Mouse (Mus musculus): ENCODE results near the gene Gamt.
A peak's percentile ranks its signal among the peaks of the same experiment; 100 is the strongest.
"Not testable (repeated sequence)": the region's sequence is repeated elsewhere in the genome, so short reads cannot be mapped to it uniquely, and the experiment has no call there.

The Gamt gene

DNA sequence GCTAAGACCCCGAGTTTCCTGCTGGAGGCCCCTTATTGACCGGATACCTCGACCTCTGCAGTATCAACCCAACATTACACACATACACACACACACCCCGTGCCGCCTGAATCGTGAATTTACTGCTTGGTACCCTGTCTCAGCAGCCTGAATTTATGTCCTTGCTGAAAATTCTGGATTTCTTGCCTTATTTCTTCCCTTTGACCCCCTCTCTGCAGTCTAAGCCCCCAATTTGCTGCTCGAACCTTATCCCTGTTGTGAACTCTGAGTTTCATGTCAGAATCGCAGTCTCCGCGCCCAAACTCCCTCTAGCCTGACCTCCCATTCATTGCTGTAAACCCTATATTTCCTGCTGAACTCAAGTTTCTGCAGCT, 33.7 kb downstream of the Gamt start:
- DNase-seq = no peak

DNA sequence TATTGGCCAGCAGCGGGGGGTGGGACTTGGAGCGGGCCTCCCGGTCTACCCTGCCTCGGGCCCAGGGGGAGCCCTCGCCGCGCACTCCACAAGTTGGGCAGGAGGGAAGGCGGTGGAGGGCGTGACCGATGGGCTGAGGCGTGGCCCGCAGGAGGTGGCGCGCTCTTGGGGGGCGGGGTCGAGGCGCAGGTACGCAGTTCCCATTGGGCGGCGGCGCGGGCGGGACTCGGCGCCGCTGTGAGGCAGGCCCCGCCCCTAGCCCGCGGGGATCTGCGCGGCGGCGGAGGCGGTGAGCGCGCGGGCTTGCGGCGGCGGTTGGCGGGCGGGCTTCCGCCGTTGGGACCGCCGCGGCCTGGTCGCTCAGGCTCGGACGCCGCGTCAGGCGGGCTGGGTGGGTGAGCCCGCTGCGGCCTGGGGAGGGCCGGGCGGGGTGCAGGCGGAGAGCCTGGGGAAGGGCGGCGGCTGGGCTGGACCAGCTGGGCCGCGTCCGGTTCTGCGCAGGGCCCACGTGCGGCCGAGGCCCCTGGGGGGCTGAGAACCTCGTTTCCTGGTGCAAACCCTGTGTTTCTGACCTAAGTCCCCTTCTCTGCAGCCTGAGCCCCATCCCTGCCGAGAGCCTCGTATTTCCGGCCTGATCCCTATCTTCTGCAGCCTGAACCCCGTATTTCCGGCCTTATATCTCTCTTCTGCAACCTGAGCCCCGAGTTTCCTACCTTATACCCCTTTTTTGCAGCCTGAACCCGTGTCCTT, 34.2 kb downstream of the Gamt start, which contains the start of gene Mum1:
Mum1 (plus strand) TSS at position 19 of the 750 bp plus-strand sequence.
- DNase-seq = peak; percentile 99

DNA sequence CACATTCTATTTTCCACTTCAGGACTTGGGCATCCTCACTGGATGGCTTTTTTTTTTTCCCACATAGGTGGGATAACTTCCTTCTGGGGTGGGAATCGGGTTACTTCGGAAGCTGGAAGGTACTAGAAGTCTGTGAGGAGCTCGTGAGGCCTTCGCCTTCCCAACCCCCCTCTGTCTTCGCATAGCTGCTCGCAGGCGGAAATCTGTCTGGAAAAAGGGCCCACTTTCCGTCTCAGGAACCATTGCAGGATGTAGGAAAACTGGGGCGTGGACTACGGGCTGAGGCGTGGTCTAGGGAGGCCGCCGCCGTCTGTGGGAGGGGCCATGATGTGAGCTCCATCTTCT, 34.8 kb downstream of the Gamt start:
- DNase-seq = no peak

DNA sequence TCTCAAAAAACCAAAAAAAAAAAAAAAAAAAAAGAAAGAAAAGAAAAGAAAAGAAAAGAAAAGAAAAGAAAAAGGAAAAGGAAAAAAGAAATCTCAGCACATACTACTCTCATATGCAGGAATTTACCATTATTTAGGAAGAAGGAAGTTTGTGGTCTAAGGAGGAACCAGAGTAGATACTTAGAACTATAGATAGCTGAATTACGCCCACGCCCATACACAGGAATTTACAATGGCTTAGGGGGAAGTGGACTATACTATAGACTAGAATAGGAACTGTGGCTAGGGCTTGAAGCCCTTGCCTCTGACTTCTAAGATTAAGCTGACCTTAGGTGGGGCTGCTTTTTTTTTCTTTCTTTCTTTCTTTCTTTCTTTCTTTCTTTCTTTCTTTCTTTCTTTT, 37.7 kb downstream of the Gamt start:
- DNase-seq = not testable (repeated sequence)

DNA sequence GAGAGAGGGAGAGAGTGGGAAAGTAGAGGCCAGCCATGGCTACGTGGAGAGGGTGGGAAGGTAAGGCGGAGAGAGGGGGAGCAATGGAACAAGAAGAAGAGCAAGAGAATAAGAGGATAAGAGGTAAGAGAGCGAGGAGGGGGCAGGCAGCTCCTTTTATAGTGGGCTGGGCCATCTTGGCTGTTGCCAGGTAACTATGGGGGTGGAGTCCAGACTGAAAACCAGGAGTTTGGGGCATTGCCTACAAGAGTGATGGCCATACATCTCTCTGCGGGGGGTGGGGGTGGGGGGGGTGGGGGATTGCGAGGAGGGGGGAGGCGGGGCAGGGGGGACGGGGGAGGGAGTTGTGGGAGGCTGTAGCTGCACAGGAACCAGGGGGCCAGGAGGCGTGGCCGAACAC, 40.1 kb downstream of the Gamt start:
- DNase-seq = no peak

DNA sequence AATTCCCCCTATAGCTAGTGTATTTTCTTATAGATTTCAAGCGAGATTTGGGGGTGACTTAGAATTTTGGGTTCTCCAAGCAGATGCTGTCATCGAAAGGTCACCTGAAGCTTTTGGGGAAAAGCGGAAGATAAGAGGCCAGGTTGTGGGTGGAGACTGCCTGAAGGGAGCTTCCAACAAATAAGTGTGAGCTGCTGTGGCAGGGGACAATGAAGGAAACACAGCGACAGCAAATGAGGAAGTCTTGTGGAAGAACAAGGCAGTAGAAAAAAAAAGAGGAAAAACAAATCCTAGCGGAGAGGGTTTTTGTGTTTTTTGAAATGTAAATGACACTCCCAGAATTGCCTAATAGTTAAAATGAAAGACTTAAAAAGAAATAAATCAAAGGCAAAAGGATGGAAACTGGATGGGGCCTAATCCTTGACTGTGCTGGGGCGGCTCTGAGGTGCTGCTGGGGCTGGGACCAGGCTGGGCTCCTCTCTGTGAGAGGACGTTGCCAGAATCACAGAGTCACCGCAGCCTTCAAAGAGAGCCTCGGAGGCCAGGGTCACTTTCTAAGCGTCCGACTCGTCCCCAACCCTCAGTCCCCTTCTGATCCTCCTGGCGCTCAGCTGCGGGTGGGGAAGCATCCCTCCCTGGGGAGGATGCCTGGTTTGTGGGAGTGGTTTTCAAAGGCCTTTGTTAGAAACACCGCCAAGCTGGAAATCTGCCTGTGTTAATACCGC, 45.6 kb downstream of the Gamt start:
- no peak for DNase-seq

DNA sequence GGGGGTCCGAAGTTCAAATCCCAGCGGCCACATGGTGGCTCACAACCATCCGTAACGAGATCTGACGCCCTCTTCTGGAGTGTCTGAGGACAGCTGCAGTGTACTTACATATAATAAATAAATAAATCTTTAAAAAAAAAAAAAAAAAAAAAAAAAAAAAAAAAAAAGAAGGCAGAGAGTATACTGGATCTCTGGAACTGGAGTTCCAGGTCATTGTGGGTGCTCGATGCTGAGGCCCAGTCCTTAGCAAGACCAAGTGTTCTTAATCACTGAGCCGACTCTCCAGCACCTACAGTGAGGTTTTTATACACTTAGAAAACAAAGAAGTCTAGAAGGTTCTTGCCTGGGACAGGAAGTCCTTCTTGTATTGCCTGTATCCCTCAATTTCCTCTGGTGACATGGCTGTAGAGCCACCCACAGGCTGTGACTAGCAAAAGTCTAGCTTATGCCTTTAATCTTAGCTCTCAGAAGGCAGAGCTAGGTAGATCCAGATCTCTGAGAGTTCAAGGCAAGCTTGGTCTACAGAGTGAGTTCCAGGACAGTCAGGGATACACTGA, 49.2 kb downstream of the Gamt start:
- DNase-seq = not testable (repeated sequence)

DNA sequence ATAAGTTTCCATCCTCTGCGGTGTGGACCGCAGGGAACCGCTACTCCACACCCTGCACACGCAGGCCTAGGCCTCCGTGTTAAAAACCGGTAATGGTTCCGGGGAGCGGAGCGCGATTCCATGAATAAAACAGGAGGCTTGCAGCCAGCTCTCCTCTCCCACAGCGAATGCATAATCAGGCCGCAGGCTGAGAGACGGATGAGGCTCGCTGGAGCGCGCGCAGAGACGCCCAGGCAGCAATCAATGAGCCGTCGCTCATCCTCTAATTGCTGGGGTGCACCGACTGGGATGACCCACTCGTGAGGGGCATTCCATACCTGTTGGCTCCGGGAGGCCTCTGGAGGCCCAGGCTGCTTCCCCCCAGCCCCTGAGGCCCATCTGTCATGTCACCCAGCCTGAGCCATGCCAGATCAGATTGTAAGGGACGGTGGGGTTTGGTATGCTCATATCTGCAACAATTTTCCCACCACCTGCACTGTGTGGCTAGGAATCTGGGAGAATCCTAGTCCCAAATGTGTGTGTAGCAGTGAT, 51.9 kb downstream of the Gamt start:
- DNase-seq = no peak

DNA sequence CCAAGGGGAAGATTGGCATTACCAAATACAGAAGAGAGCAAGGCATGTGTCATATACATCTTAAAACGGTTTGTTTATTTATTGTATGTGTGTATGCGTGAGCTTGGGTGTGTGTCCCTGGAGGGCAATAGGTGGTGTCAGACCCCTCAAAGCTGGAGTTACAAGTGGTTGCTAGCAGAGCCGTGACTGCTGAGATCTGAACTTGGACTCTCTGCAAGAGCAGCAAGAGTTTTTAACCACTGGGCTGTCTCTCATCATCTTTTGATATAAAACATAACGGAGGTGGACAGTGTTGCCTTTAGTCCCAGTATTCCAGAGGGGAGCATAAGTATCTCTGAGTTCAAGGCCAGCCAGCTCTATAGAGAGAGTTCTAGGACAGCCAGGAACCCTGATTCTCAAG, 52.6 kb downstream of the Gamt start:
- DNase-seq = no peak

Measured in lung, postnatal 14 days (tissue).